Mouse (Mus musculus): ENCODE data around the gene Pigv. TPM values are rescaled to one million over a fixed set of nuclear protein-coding genes. Genes with fewer than 3 reads are reported as not detected.
"Not testable (repeated sequence)": the region's sequence is repeated elsewhere in the genome, so short reads cannot be mapped to it uniquely, and the experiment has no call there.

Pigv gene
- polyA plus RNA-seq, 1 experiment: 7.3 TPM

- H3K79me3 ChIP-seq (ENCODE audit: low read depth): no peaks in the 10 kb centered on the region
- H3K36me3 ChIP-seq (ENCODE audit: control insufficient read depth, insufficient read depth): no peaks in the 10 kb centered on the region
- no peaks in the 10 kb centered on the region for H3K27me3 ChIP-seq (ENCODE audit: control insufficient read depth, insufficient read depth, insufficient read length)
- TF ChIP-seq MAX (IDR thresholded peaks at IDR 0.05): no peak
- peak; percentile 63 for TF ChIP-seq CTCF (IDR thresholded peaks at IDR 0.05; ENCODE audit: control insufficient read depth, insufficient read depth, insufficient read length)
- TF ChIP-seq CEBPB (IDR thresholded peaks at IDR 0.05; ENCODE audit: low read depth): peak; percentile 18
- no peak within 1 kb of the TSS for H3K4me3 ChIP-seq (ENCODE audit: insufficient read depth, poor library complexity, severe bottlenecking)
- no peaks in the 10 kb centered on the region for H3K79me2 ChIP-seq (ENCODE audit: control insufficient read depth, insufficient read depth)
- no peak within 1 kb of the TSS for H3ac ChIP-seq (ENCODE audit: control insufficient read depth, insufficient read length, low read depth)
These were observed 22.3 kb downstream of the Pigv start, which contains the start of gene Zdhhc18 for GRCm38 (mm10) chr4:133649989-133650699. TSS of gene Zdhhc18 (minus strand) at chr4:133650154.

DNA sequence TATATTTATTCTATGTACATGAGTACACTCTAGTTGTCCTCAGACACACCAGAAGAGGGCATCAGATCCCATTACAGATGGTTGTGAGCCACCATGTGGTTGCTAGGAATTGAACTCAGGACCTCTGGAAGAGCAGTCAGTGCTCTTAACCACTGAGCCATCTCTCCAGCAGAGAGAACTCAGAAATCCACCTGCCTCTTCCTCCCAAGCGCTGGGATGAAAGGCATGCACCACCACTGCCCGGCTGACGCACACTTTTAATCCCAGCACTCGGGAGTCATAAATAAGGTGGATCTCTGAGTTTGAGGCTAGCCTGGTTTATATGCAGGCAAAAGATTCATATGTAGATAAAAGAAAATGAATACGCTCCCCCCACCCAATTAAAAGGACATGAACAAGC is 23.0 kb downstream of the Pigv start:
- not testable (repeated sequence) for H3K79me3 ChIP-seq (ENCODE audit: low read depth); H3K4me3 ChIP-seq (ENCODE audit: insufficient read depth, poor library complexity, severe bottlenecking); H3K79me2 ChIP-seq (ENCODE audit: control insufficient read depth, insufficient read depth); H3K36me3 ChIP-seq (ENCODE audit: control insufficient read depth, insufficient read depth); H3K27me3 ChIP-seq (ENCODE audit: control insufficient read depth, insufficient read depth, insufficient read length); H3ac ChIP-seq (ENCODE audit: control insufficient read depth, insufficient read length, low read depth)

GRCm38 (mm10) chr4:133645680-133646079 is 26.8 kb downstream of the Pigv start:
- no peak overlapping the region for H3K4me3 ChIP-seq (ENCODE audit: insufficient read depth, poor library complexity, severe bottlenecking)
- H3ac ChIP-seq (ENCODE audit: control insufficient read depth, insufficient read length, low read depth): no peak overlapping the region
- no peaks in the 10 kb centered on the region for H3K36me3 ChIP-seq (ENCODE audit: control insufficient read depth, insufficient read depth)
- no peaks in the 10 kb centered on the region for H3K79me3 ChIP-seq (ENCODE audit: low read depth)
- no peaks in the 10 kb centered on the region for H3K79me2 ChIP-seq (ENCODE audit: control insufficient read depth, insufficient read depth)
- no peaks in the 10 kb centered on the region for H3K27me3 ChIP-seq (ENCODE audit: control insufficient read depth, insufficient read depth, insufficient read length)
- TF ChIP-seq USF1 (IDR thresholded peaks at IDR 0.05; ENCODE audit: low read depth) (no peak), FOSL1 (IDR thresholded peaks at IDR 0.05; ENCODE audit: insufficient read depth, low read length, poor library complexity, severe bottlenecking) (no peak), CTCF (IDR thresholded peaks at IDR 0.05; ENCODE audit: control insufficient read depth, insufficient read depth, insufficient read length) (no peak), MYOG (IDR thresholded peaks at IDR 0.05; ENCODE audit: control insufficient read depth, extremely low read depth, insufficient read length) (no peak), CEBPB (IDR thresholded peaks at IDR 0.05; ENCODE audit: low read depth) (no peak), MAX (IDR thresholded peaks at IDR 0.05) (no peak), MYOD1 (IDR thresholded peaks at IDR 0.05; ENCODE audit: control insufficient read depth, insufficient read length, low read depth) (no peak)

GRCm38 (mm10) chr4:133645195-133645594 is 27.3 kb downstream of the Pigv start:
- Histone ChIP-seq H3K79me3 (ENCODE audit: low read depth) (no peaks in the 10 kb centered on the region), H3K36me3 (ENCODE audit: control insufficient read depth, insufficient read depth) (no peaks in the 10 kb centered on the region), H3K27me3 (ENCODE audit: control insufficient read depth, insufficient read depth, insufficient read length) (no peaks in the 10 kb centered on the region), H3ac (ENCODE audit: control insufficient read depth, insufficient read length, low read depth) (no peak overlapping the region), H3K79me2 (ENCODE audit: control insufficient read depth, insufficient read depth) (no peaks in the 10 kb centered on the region), H3K4me3 (ENCODE audit: insufficient read depth, poor library complexity, severe bottlenecking) (no peak overlapping the region)
- TF ChIP-seq USF1 (IDR thresholded peaks at IDR 0.05; ENCODE audit: low read depth): no peak
- TF ChIP-seq FOSL1 (IDR thresholded peaks at IDR 0.05; ENCODE audit: insufficient read depth, low read length, poor library complexity, severe bottlenecking): no peak
- no peak for TF ChIP-seq MAX (IDR thresholded peaks at IDR 0.05)
- TF ChIP-seq MYOG (IDR thresholded peaks at IDR 0.05; ENCODE audit: control insufficient read depth, extremely low read depth, insufficient read length): no peak
- TF ChIP-seq MYOD1 (IDR thresholded peaks at IDR 0.05; ENCODE audit: control insufficient read depth, insufficient read length, low read depth): no peak
- TF ChIP-seq CTCF (IDR thresholded peaks at IDR 0.05; ENCODE audit: control insufficient read depth, insufficient read depth, insufficient read length): no peak
- TF ChIP-seq CEBPB (IDR thresholded peaks at IDR 0.05; ENCODE audit: low read depth): no peak

DNA sequence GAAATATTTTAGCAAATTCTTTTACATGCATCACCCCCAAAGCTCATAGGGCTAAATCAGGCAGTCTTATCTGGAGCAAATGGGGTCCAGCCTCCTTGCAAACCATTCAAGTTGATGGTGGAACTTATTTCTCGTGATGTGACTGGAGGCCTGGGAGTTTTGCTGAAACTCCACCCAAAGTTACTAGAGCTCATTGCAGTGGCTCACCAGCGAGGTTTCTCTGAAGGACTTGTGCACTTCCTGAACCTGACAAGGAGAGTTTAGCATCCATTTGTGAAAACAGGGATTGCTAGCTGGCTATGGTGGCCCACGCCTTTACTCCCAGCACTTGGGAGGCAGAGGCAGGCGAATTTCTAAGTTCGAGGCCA is 38.4 kb downstream of the Pigv start:
- Histone ChIP-seq H3K79me3 (ENCODE audit: low read depth) (peaks cover 20% of the 10 kb centered on the region), H3K79me2 (ENCODE audit: control insufficient read depth, insufficient read depth) (peaks cover 35% of the 10 kb centered on the region), H3ac (ENCODE audit: control insufficient read depth, insufficient read length, low read depth) (no peak overlapping the region), H3K27me3 (ENCODE audit: control insufficient read depth, insufficient read depth, insufficient read length) (no peaks in the 10 kb centered on the region), H3K36me3 (ENCODE audit: control insufficient read depth, insufficient read depth) (no peaks in the 10 kb centered on the region), H3K4me3 (ENCODE audit: insufficient read depth, poor library complexity, severe bottlenecking) (no peak overlapping the region)
- TF ChIP-seq CTCF (IDR thresholded peaks at IDR 0.05; ENCODE audit: control insufficient read depth, insufficient read depth, insufficient read length) (no peak), FOSL1 (IDR thresholded peaks at IDR 0.05; ENCODE audit: insufficient read depth, low read length, poor library complexity, severe bottlenecking) (no peak), MAX (IDR thresholded peaks at IDR 0.05) (no peak), MYOD1 (IDR thresholded peaks at IDR 0.05; ENCODE audit: control insufficient read depth, insufficient read length, low read depth) (no peak), USF1 (IDR thresholded peaks at IDR 0.05; ENCODE audit: low read depth) (no peak), MYOG (IDR thresholded peaks at IDR 0.05; ENCODE audit: control insufficient read depth, extremely low read depth, insufficient read length) (no peak), CEBPB (IDR thresholded peaks at IDR 0.05; ENCODE audit: low read depth) (no peak)

DNA sequence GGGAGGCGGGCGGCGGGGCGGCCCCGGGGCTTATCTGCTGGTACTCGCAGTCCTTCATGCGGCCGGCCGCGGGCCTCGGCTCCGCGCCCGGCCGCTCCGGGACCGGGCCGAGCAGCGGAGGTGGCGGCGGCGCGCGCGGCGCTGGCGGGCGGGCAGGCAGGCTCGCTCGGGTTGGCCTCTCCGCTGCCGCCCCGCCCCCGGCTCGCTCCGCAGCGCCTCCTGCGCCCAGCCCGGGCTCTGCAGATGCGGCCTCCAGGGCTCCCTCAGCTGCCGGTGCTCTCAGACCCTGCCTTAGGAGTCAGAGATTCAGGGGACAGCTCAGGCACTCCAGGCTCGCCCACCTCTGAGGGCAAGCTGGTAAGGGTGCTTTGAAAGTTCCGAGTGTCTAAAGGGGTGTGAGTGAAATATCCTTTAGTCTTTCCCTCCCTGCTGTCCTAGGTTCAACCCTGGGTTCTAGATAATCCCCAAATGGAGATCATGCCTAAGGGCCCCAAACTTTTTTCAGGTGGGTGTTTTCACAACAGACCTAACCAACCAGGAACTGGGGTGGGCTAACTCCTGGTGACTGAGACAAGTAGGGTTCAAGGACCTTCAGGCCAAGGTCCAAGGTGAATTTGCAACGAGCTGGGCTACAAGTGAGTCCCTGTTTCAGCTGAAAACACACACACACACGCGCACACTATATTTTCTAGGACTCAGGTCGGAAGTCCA is 39.0 kb downstream of the Pigv start:
- H3K79me3 ChIP-seq (ENCODE audit: low read depth): peaks cover 22% of the 10 kb centered on the region
- H3K4me3 ChIP-seq (ENCODE audit: insufficient read depth, poor library complexity, severe bottlenecking): peak overlapping the region; percentile 46
- H3K79me2 ChIP-seq (ENCODE audit: control insufficient read depth, insufficient read depth): peaks cover 41% of the 10 kb centered on the region
- H3K27me3 ChIP-seq (ENCODE audit: control insufficient read depth, insufficient read depth, insufficient read length): no peaks in the 10 kb centered on the region
- no peaks in the 10 kb centered on the region for H3K36me3 ChIP-seq (ENCODE audit: control insufficient read depth, insufficient read depth)
- TF ChIP-seq MAX (IDR thresholded peaks at IDR 0.05) (no peak), MYOG (IDR thresholded peaks at IDR 0.05; ENCODE audit: control insufficient read depth, extremely low read depth, insufficient read length) (no peak), CEBPB (IDR thresholded peaks at IDR 0.05; ENCODE audit: low read depth) (no peak), CTCF (IDR thresholded peaks at IDR 0.05; ENCODE audit: control insufficient read depth, insufficient read depth, insufficient read length) (peak; percentile 93), FOSL1 (IDR thresholded peaks at IDR 0.05; ENCODE audit: insufficient read depth, low read length, poor library complexity, severe bottlenecking) (no peak), MYOD1 (IDR thresholded peaks at IDR 0.05; ENCODE audit: control insufficient read depth, insufficient read length, low read depth) (no peak), USF1 (IDR thresholded peaks at IDR 0.05; ENCODE audit: low read depth) (no peak)
- peak overlapping the region; percentile 89 for H3ac ChIP-seq (ENCODE audit: control insufficient read depth, insufficient read length, low read depth)

All from C2C12 (cell line).